Mouse (Mus musculus) MEL (cell line): Measurements from ENCODE around the gene Pde8b. TPM values are rescaled to one million over a fixed set of nuclear protein-coding genes. Genes with fewer than 3 reads are reported as not detected.

Source experiments
- DNase-seq: peaks from one replicate; pipeline ENCODE4 v3.0.0; 2011; ENCODE audit warnings: low read depth, low spot score
- H3K27ac ChIP-seq: 2 replicates; pipeline ENCODE4 v1.5.1; 2012; ENCODE audit warnings: low read depth, mild to moderate bottlenecking, control low read depth, low read length, moderate library complexity; ENCODE audit not compliant: control insufficient read depth
- H3K27me3 ChIP-seq, 2 experiments: fragments of 150-350 bp in 1 of 2; sonication (generic) in 1 of 2; 2 replicates each; pipeline ENCODE4 v1.6.1; 2012; ENCODE audit warnings: low read length in 2 of 2, mild to moderate bottlenecking in 2 of 2, improper control_type of control experiment in 1 of 2, moderate library complexity in 1 of 2; ENCODE audit not compliant: insufficient read depth in 2 of 2, control insufficient read depth in 1 of 2
- H3K36me3 ChIP-seq, 2 experiments: 2 replicates each; pipeline ENCODE4 v1.6.1; 2012 to 2014; ENCODE audit warnings: low read length in 2 of 2, improper control_type of control experiment in 1 of 2, inconsistent platforms in 1 of 2, mild to moderate bottlenecking in 1 of 2; ENCODE audit not compliant: insufficient read depth in 2 of 2, control insufficient read depth in 1 of 2
- H3K4me1 ChIP-seq, 2 experiments: fragments of 150-350 bp in 1 of 2; sonication (generic) in 1 of 2; 2 replicates each; pipeline ENCODE4 v1.6.1; 2012; ENCODE audit warnings: low read length in 2 of 2, improper control_type of control experiment in 1 of 2, mild to moderate bottlenecking in 1 of 2; ENCODE audit not compliant: insufficient read depth in 2 of 2, control insufficient read depth in 1 of 2
- H3K4me3 ChIP-seq, 2 experiments: fragments of 150-350 bp in 1 of 2; sonication (generic) in 1 of 2; 2 replicates each; pipeline ENCODE4 v1.5.1; 2012; ENCODE audit warnings: low read depth in 2 of 2, low read length in 2 of 2, mild to moderate bottlenecking in 2 of 2, moderate library complexity in 2 of 2, control low read depth in 1 of 2, improper control_type of control experiment in 1 of 2; ENCODE audit not compliant: control insufficient read depth in 1 of 2, insufficient read depth in 1 of 2
- H3K79me2 ChIP-seq: 2 replicates; pipeline ENCODE4 v1.6.1; 2012; ENCODE audit warnings: mild to moderate bottlenecking, low read length, moderate library complexity; ENCODE audit not compliant: control insufficient read depth, poor library complexity, insufficient read depth
- H3K9ac ChIP-seq: 2 replicates; pipeline ENCODE4 v1.6.1; 2012; ENCODE audit warnings: low read depth, mild to moderate bottlenecking, control low read depth, low read length, moderate library complexity; ENCODE audit not compliant: control insufficient read depth, poor library complexity, severe bottlenecking
- H3K9me3 ChIP-seq: fragments of 150-350 bp; sonication (generic); replicated peaks from 2 replicates; pipeline ENCODE4 v1.6.1; 2012; ENCODE audit warnings: mild to moderate bottlenecking, low read length, improper control_type of control experiment, moderate library complexity; ENCODE audit not compliant: insufficient read depth
- CTCF ChIP-seq, 3 experiments: IDR thresholded peaks in 2 of 3; conservative IDR thresholded peaks in 1 of 3; 2 replicates each; pipeline ENCODE4 v1.5.1; 2011 to 2012; ENCODE audit warnings: low read length in 3 of 3, low read depth in 2 of 3, mild to moderate bottlenecking in 2 of 3, improper control_type of control experiment in 1 of 3, inconsistent platforms in 1 of 3, mixed read lengths in 1 of 3, moderate library complexity in 1 of 3; ENCODE audit not compliant: control insufficient read depth in 1 of 3, insufficient read depth in 1 of 3, poor library complexity in 1 of 3, severe bottlenecking in 1 of 3
- E2F4 ChIP-seq: IDR thresholded peaks from 2 replicates; pipeline ENCODE4 v1.6.1; 2011; ENCODE audit warnings: low read depth, low read length, improper control_type of control experiment, borderline replicate concordance
- ELF1 ChIP-seq: IDR thresholded peaks from 2 replicates; pipeline ENCODE4 v1.6.1; 2014; ENCODE audit warnings: low read depth, mild to moderate bottlenecking, inconsistent platforms, low read length, improper control_type of control experiment, moderate library complexity
- EP300 ChIP-seq, 2 experiments: IDR thresholded peaks; 2 replicates each; pipeline ENCODE4 v1.6.1; 2011; ENCODE audit warnings: improper control_type of control experiment in 2 of 2, low read length in 2 of 2, low read depth in 1 of 2, mild to moderate bottlenecking in 1 of 2
- ETS1 ChIP-seq: IDR thresholded peaks from 2 replicates; pipeline ENCODE4 v1.6.1; 2012; ENCODE audit warnings: low read depth, mild to moderate bottlenecking, inconsistent platforms, low read length, improper control_type of control experiment, moderate library complexity
- GABPA ChIP-seq: IDR thresholded peaks from 2 replicates; pipeline ENCODE4 v1.6.1; 2012; ENCODE audit warnings: low read depth, mild to moderate bottlenecking, inconsistent platforms, low read length, improper control_type of control experiment, moderate library complexity
- HCFC1 ChIP-seq: IDR thresholded peaks from 2 replicates; pipeline ENCODE4 v1.6.1; 2012; ENCODE audit warnings: low read depth, mild to moderate bottlenecking, inconsistent platforms, low read length, improper control_type of control experiment, moderate library complexity
- KAT2A ChIP-seq: conservative IDR thresholded peaks from 2 replicates; pipeline ENCODE4 v1.6.1; 2012; ENCODE audit warnings: low read depth, low read length, improper control_type of control experiment, inconsistent platforms
- MAZ ChIP-seq: IDR thresholded peaks from 2 replicates; pipeline ENCODE4 v1.6.1; 2012; ENCODE audit warnings: low read depth, mild to moderate bottlenecking, inconsistent platforms, low read length, improper control_type of control experiment
- MEF2A ChIP-seq: IDR thresholded peaks from 2 replicates; pipeline ENCODE4 v1.6.1; 2014; ENCODE audit warnings: low read depth, mild to moderate bottlenecking, inconsistent platforms, low read length, improper control_type of control experiment; ENCODE audit not compliant: poor library complexity, insufficient replicate concordance, severe bottlenecking; ENCODE audit errors: extremely low read depth
- NELFE ChIP-seq: IDR thresholded peaks from 2 replicates; pipeline ENCODE4 v1.6.1; 2011; ENCODE audit warnings: low read depth, low read length, improper control_type of control experiment
- NRF1 ChIP-seq: IDR thresholded peaks from 2 replicates; pipeline ENCODE4 v1.6.1; 2014; ENCODE audit warnings: low read depth, mild to moderate bottlenecking, inconsistent platforms, low read length, improper control_type of control experiment, moderate library complexity; ENCODE audit not compliant: poor library complexity, insufficient read depth, severe bottlenecking
- POLR2A ChIP-seq, 2 experiments: IDR thresholded peaks; 2 replicates each; pipeline ENCODE4 v1.6.1; 2011 to 2012; ENCODE audit warnings: low read length in 2 of 2, mild to moderate bottlenecking in 2 of 2, control low read depth in 1 of 2, improper control_type of control experiment in 1 of 2, low read depth in 1 of 2, moderate library complexity in 1 of 2; ENCODE audit not compliant: control insufficient read depth in 1 of 2, insufficient read depth in 1 of 2, poor library complexity in 1 of 2
- POLR2AphosphoS2 ChIP-seq: IDR thresholded peaks from 2 replicates; pipeline ENCODE4 v1.6.1; 2011; ENCODE audit warnings: low read length, improper control_type of control experiment
- SIN3A ChIP-seq: IDR thresholded peaks from 2 replicates; pipeline ENCODE4 v1.6.1; 2012; ENCODE audit warnings: low read length, improper control_type of control experiment, inconsistent platforms
- TAL1 ChIP-seq: IDR thresholded peaks from 2 replicates; pipeline ENCODE4 v1.6.1; 2012; ENCODE audit warnings: mild to moderate bottlenecking, inconsistent platforms, low read length, moderate library complexity, mixed read lengths
- ZC3H11A ChIP-seq: IDR thresholded peaks from 2 replicates; pipeline ENCODE4 v1.6.1; 2012; ENCODE audit warnings: low read depth, mild to moderate bottlenecking, inconsistent platforms, low read length, improper control_type of control experiment
- ZMIZ1 ChIP-seq: IDR thresholded peaks from 2 replicates; pipeline ENCODE4 v1.6.1; 2012; ENCODE audit warnings: low read depth, mild to moderate bottlenecking, inconsistent platforms, low read length, improper control_type of control experiment, moderate library complexity
- ZNF384 ChIP-seq: IDR thresholded peaks from 2 replicates; pipeline ENCODE4 v1.6.1; 2012; ENCODE audit warnings: low read depth, mild to moderate bottlenecking, inconsistent platforms, low read length, improper control_type of control experiment
- polyA plus RNA-seq, 2 experiments: library from polyadenylated mRNA; stranded (reverse) in 1 of 2; unstranded in 1 of 2; fragments of >175 nt in 1 of 2; fragments of >200 nt in 1 of 2; gene quantifications; 2 replicates each; pipeline versions ENCODE4 v1.2.1 to v1.2.4; 2012; ENCODE audit warnings: low replicate concordance in 2 of 2, low read depth in 1 of 2; ENCODE audit not compliant: insufficient read length in 2 of 2, insufficient read depth in 1 of 2, missing spikeins in 1 of 2
- total RNA-seq: library from RNA; depleted of rRNA; stranded (reverse); fragments of 300-350 nt; gene quantifications from 2 replicates; pipeline ENCODE4 v1.2.3, GENCODE M21; 2012

The Pde8b gene
- total and polyA plus RNA-seq, 3 experiments, result 0.04 to 0.40 TPM; not detected in 1

- Histone ChIP-seq H3K4me3 (no peak overlapping the region), H3K4me1 (no peaks in the 10 kb centered on the region), H3K27ac (no peak overlapping the region), H3K9me3 (no peaks in the 10 kb centered on the region), H3K27me3 (no peaks in the 10 kb centered on the region), H3K36me3 (no peaks in the 10 kb centered on the region), H3K79me2 (no peaks in the 10 kb centered on the region), H3K9ac (no peak overlapping the region)
- DNase-seq, result no peak
- no peak for TF ChIP-seq MAZ
- TF ChIP-seq POLR2AphosphoS2, result no peak
- TF ChIP-seq HCFC1, result no peak
- TF ChIP-seq E2F4, result no peak
- TF ChIP-seq NELFE, result no peak
- TF ChIP-seq ZC3H11A, result no peak
- TF ChIP-seq NRF1, result no peak
- no peak for TF ChIP-seq ZNF384
- TF ChIP-seq POLR2A (IDR thresholded peaks at IDR 0.05; ENCODE audit: control insufficient read depth in 1 of 2, insufficient read depth in 1 of 2, low read depth in 1 of 2, low read length in 2 of 2, poor library complexity in 1 of 2), result no peak
- no peak for TF ChIP-seq GABPA
- TF ChIP-seq EP300 (IDR thresholded peaks at IDR 0.05; ENCODE audit: low read depth in 1 of 2, low read length in 2 of 2), result no peak
- TF ChIP-seq ELF1, result no peak
- TF ChIP-seq SIN3A, result no peak
- no peak for TF ChIP-seq ZMIZ1
- TF ChIP-seq CTCF (IDR thresholded peaks at IDR 0.05 in 2 of 3, conservative IDR thresholded peaks at IDR 0.05 in 1 of 3; ENCODE audit: control insufficient read depth in 1 of 3, insufficient read depth in 1 of 3, low read depth in 2 of 3, low read length in 3 of 3, poor library complexity in 1 of 3, severe bottlenecking in 1 of 3), result no peak
- no peak for TF ChIP-seq KAT2A
These were observed 114.6 kb downstream of the Pde8b start for GRCm38 (mm10) chr13:95135326-95136150.

DNA sequence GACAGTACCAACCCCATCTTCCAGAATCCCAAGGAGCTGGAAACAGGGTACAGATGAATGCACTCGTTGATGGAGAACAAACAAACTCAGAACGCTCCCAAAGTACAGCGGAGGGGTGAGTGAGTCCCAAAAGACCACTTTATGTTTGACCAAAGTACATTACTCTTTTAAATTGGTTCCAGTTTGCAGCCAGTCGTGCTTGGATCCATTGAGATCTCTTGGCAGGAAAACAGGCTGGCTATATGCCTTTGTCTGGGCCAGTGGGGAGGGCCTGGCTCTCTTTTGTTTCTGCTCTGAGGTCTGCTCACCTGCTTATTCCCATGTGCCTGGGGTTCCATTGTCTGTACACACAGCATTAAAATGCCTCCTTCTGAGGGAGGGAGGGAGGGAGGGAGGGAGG is 118.3 kb downstream of the Pde8b start:
- no peak for DNase-seq
- Histone ChIP-seq H3K9me3 (no peaks in the 10 kb centered on the region), H3K9ac (no peak overlapping the region), H3K36me3 (no peaks in the 10 kb centered on the region), H3K27me3 (no peaks in the 10 kb centered on the region), H3K27ac (no peak overlapping the region), H3K4me1 (no peaks in the 10 kb centered on the region), H3K79me2 (no peaks in the 10 kb centered on the region), H3K4me3 (no peak overlapping the region)
- TF ChIP-seq NELFE (no peak), HCFC1 (no peak), MEF2A (no peak), TAL1 (no peak), ETS1 (no peak), E2F4 (no peak)
